Mouse (Mus musculus) liver, embryonic 16.5 days (tissue): Measurements from ENCODE around the gene Sipa1l3. TPM values are rescaled to one million over a fixed set of nuclear protein-coding genes. Genes with fewer than 3 reads are reported as not detected.

Source experiments
- ATAC-seq: fragments of 200-750 bp; cut with Nextera tagmentation; 2 replicates; pipeline ENCODE4 v1.8.0; 2017; ENCODE audit warnings: low read depth, mild to moderate bottlenecking, moderate number of reproducible peaks, moderate library complexity
- H3K27ac ChIP-seq: fragments of 300-500 bp; sonication (generic); 2 replicates; pipeline ENCODE4 v1.5.1; 2014; ENCODE audit warnings: mild to moderate bottlenecking, low read length
- H3K27me3 ChIP-seq: fragments of 300-500 bp; sonication (generic); 2 replicates; pipeline ENCODE4 v1.6.1; 2014; ENCODE audit warnings: low read depth, low read length, mixed read lengths; ENCODE audit not compliant: control insufficient read depth, insufficient read depth
- H3K36me3 ChIP-seq: fragments of 300-500 bp; sonication (generic); 2 replicates; pipeline ENCODE4 v1.6.1; 2014; ENCODE audit warnings: mild to moderate bottlenecking; ENCODE audit not compliant: control insufficient read depth, insufficient read depth
- H3K4me1 ChIP-seq: fragments of 300-500 bp; sonication (generic); 2 replicates; pipeline ENCODE4 v1.6.1; 2014; ENCODE audit warnings: low read depth, low read length, mixed read lengths; ENCODE audit not compliant: control insufficient read depth
- H3K4me2 ChIP-seq: fragments of 300-500 bp; sonication (generic); 2 replicates; pipeline ENCODE4 v1.6.1; 2014; ENCODE audit warnings: low read depth, low read length, mixed read lengths
- H3K4me3 ChIP-seq: fragments of 300-500 bp; sonication (generic); 2 replicates; pipeline ENCODE4 v1.5.1; 2014; ENCODE audit warnings: low read depth, mild to moderate bottlenecking, low read length
- H3K9ac ChIP-seq: fragments of 300-500 bp; sonication (generic); 2 replicates; pipeline ENCODE4 v1.6.1; 2014; ENCODE audit warnings: low read depth, low read length
- H3K9me3 ChIP-seq: fragments of 300-500 bp; sonication (generic); replicated peaks from 2 replicates; pipeline ENCODE4 v1.6.1; 2016; ENCODE audit warnings: low read length; ENCODE audit not compliant: control insufficient read depth
- WGBS: fragments of 180-500 bp; shearing (Covaris S2); extraction: QIAGEN DNeasy Blood & Tissue Kit; methylation state at CpG from one replicate; pipeline ENCODE4 v1.1.7; 2014; ENCODE audit not compliant: insufficient replicate concordance; 5-methylcytosine and 5-hydroxymethylcytosine counted together
- polyA plus RNA-seq: library from polyadenylated mRNA; unstranded; fragments of >200 nt; fragmentation: Nextera tagmentation; extraction: Ambion mirVana; gene quantifications from 2 replicates; pipeline ENCODE4 v1.2.1, GENCODE M21; 2015

The Sipa1l3 gene
- polyA plus RNA-seq, 1 experiment from 2014 or later, result 2.4 TPM

- Histone ChIP-seq H3K9ac (no peak overlapping the region), H3K27ac (no peak overlapping the region), H3K4me1 (no peaks in the 10 kb centered on the region; the same call in none of the 2 replicates), H3K4me2 (no peak overlapping the region), H3K36me3 (no peaks in the 10 kb centered on the region), H3K27me3 (no peaks in the 10 kb centered on the region), H3K4me3 (no peak overlapping the region), H3K9me3 (no peaks in the 10 kb centered on the region)
- 67% methylated on average over 8 of the region's 8 CpGs for WGBS
- ATAC-seq, result no peak
Measured at GRCm38 (mm10) chr7:29411838-29412580, 106.4 kb downstream of the Sipa1l3 start.

GRCm38 (mm10) chr7:29411216-29411816 is 107.1 kb downstream of the Sipa1l3 start:
- ATAC-seq, result no peak

GRCm38 (mm10) chr7:29410402-29410801 is 108.0 kb downstream of the Sipa1l3 start:
- H3K27me3 ChIP-seq, result no peaks in the 10 kb centered on the region
- H3K9ac ChIP-seq, result no peak overlapping the region
- no peak overlapping the region for H3K4me2 ChIP-seq
- ATAC-seq, result no peak
- H3K9me3 ChIP-seq, result no peaks in the 10 kb centered on the region
- no peaks in the 10 kb centered on the region for H3K36me3 ChIP-seq
- no peak overlapping the region for H3K27ac ChIP-seq
- no peak overlapping the region for H3K4me3 ChIP-seq
- 83% methylated on average over 8 of the region's 8 CpGs for WGBS
- H3K4me1 ChIP-seq, result no peaks in the 10 kb centered on the region; the same call in none of the 2 replicates

More at GRCm38 (mm10) chr7:29411216-29411816, 107.1 kb downstream of the Sipa1l3 start:
- H3K27ac ChIP-seq, result no peak overlapping the region
- no peaks in the 10 kb centered on the region for H3K27me3 ChIP-seq
- no peaks in the 10 kb centered on the region; the same call in none of the 2 replicates for H3K4me1 ChIP-seq
- no peak overlapping the region for H3K4me3 ChIP-seq
- no peaks in the 10 kb centered on the region for H3K36me3 ChIP-seq
- H3K9ac ChIP-seq, result no peak overlapping the region
- H3K4me2 ChIP-seq, result no peak overlapping the region
- WGBS, result 44% methylated on average over 4 of the region's 4 CpGs
- no peaks in the 10 kb centered on the region for H3K9me3 ChIP-seq

GRCm38 (mm10) chr7:29406855-29407254 is 111.6 kb downstream of the Sipa1l3 start:
- Histone ChIP-seq H3K27ac (no peak overlapping the region), H3K4me2 (no peak overlapping the region)
- ATAC-seq, result no peak

GRCm38 (mm10) chr7:29404126-29404525 is 114.3 kb downstream of the Sipa1l3 start:
- Histone ChIP-seq H3K9ac (no peak overlapping the region), H3K27me3 (no peaks in the 10 kb centered on the region), H3K27ac (no peak overlapping the region), H3K4me3 (no peak overlapping the region), H3K4me1 (no peaks in the 10 kb centered on the region), H3K4me2 (no peak overlapping the region), H3K36me3 (no peaks in the 10 kb centered on the region), H3K9me3 (no peaks in the 10 kb centered on the region)
- no peak for ATAC-seq
- 77% methylated on average over 2 of the region's 2 CpGs for WGBS

More at GRCm38 (mm10) chr7:29406855-29407254, 111.6 kb downstream of the Sipa1l3 start:
- Histone ChIP-seq H3K36me3 (no peaks in the 10 kb centered on the region), H3K4me3 (no peak overlapping the region), H3K4me1 (no peaks in the 10 kb centered on the region), H3K9me3 (no peaks in the 10 kb centered on the region), H3K27me3 (no peaks in the 10 kb centered on the region), H3K9ac (no peak overlapping the region)
- 64% methylated on average over 4 of the region's 4 CpGs for WGBS

- Histone ChIP-seq H3K4me3 (no peak overlapping the region), H3K9ac (no peak overlapping the region), H3K9me3 (no peaks in the 10 kb centered on the region), H3K4me1 (no peaks in the 10 kb centered on the region), H3K36me3 (no peaks in the 10 kb centered on the region), H3K27ac (no peak overlapping the region), H3K4me2 (no peak overlapping the region), H3K27me3 (no peaks in the 10 kb centered on the region)
- ATAC-seq, result no peak
- WGBS, result 62% methylated on average over 4 of the region's 4 CpGs
Measured at GRCm38 (mm10) chr7:29402015-29402414, 116.4 kb downstream of the Sipa1l3 start.

GRCm38 (mm10) chr7:29400451-29400850 is 118.0 kb downstream of the Sipa1l3 start:
- Histone ChIP-seq H3K27ac (no peak overlapping the region), H3K27me3 (no peaks in the 10 kb centered on the region), H3K4me2 (no peak overlapping the region), H3K36me3 (no peaks in the 10 kb centered on the region; the same call in 1 of the 2 replicates), H3K4me1 (no peaks in the 10 kb centered on the region), H3K4me3 (no peak overlapping the region), H3K9me3 (no peaks in the 10 kb centered on the region), H3K9ac (no peak overlapping the region)
- 78% methylated on average over 8 of the region's 8 CpGs for WGBS
- ATAC-seq, result no peak

GRCm38 (mm10) chr7:29399056-29399455 is 119.4 kb downstream of the Sipa1l3 start:
- no peaks in the 10 kb centered on the region for H3K9me3 ChIP-seq
- H3K4me2 ChIP-seq, result no peak overlapping the region
- H3K4me1 ChIP-seq, result no peaks in the 10 kb centered on the region
- no peak for ATAC-seq
- no peak overlapping the region for H3K27ac ChIP-seq
- no peaks in the 10 kb centered on the region for H3K27me3 ChIP-seq
- no peaks in the 10 kb centered on the region; the same call in 1 of the 2 replicates for H3K36me3 ChIP-seq
- no peak overlapping the region for H3K4me3 ChIP-seq
- WGBS, result 83% methylated on average over 9 of the region's 9 CpGs
- H3K9ac ChIP-seq, result no peak overlapping the region

GRCm38 (mm10) chr7:29397486-29397885 is 121.0 kb downstream of the Sipa1l3 start:
- Histone ChIP-seq H3K4me3 (no peak overlapping the region), H3K9me3 (no peaks in the 10 kb centered on the region), H3K27me3 (no peaks in the 10 kb centered on the region), H3K4me1 (peaks cover 5% of the 10 kb centered on the region), H3K9ac (no peak overlapping the region), H3K36me3 (no peaks in the 10 kb centered on the region; the same call in 1 of the 2 replicates), H3K27ac (no peak overlapping the region), H3K4me2 (no peak overlapping the region)
- WGBS, result 55% methylated on average over 3 of the region's 3 CpGs
- ATAC-seq, result no peak
